Mouse (Mus musculus): ENCODE measurements around the gene Sult3a2. TPM values are rescaled to one million over a fixed set of nuclear protein-coding genes. Genes with fewer than 3 reads are reported as not detected.

Sult3a2 gene
- polyA plus RNA-seq (2012; ENCODE audit: low replicate concordance): not detected in 2 replicates

DNA sequence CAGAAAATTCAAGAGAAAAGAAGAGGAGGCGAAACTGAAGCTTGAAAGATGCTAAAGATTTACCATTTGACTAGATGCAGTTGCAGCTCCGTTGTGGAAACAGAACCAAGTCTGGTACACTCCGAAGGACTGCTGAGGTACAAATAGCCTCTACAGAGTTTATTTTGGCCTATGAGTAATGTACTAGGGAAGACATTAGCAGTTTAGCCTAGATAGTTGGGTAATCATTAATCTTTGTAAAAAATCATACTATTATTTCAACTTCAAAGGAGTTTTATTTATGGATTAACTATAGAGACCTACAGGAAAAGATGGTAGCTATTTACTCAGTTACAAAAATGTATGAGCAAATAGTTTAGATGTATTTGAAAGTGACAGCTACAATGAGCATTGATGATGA is at the start of gene Sult3a2:
TSS of gene Sult3a2 (minus strand) at position 101 of the 400 bp plus-strand sequence.

Other genes with a start within 250 kb of the Sult3a2 start
- not detected in 2 replicates for gene Clvs2, start 161.9 kb downstream of the Sult3a2 start, polyA plus RNA-seq (2012; ENCODE audit: low replicate concordance)
- not detected in 2 replicates for gene Sult3a1, start 71.0 kb upstream of the Sult3a2 start, polyA plus RNA-seq (2012; ENCODE audit: low replicate concordance)
- not detected in 2 replicates for gene Rsph4a, start 118.4 kb upstream of the Sult3a2 start, polyA plus RNA-seq (2012; ENCODE audit: low replicate concordance)
- 1.3 and 2.7 TPM in 2 replicates for gene Zup1, start 164.6 kb upstream of the Sult3a2 start, polyA plus RNA-seq (2012; ENCODE audit: low replicate concordance)
- gene Rwdd1, start 232.9 kb upstream of the Sult3a2 start, polyA plus RNA-seq (2012; ENCODE audit: low replicate concordance): 118 and 123 TPM in 2 replicates

All from leukemia stem cell, adult 10-12 weeks (primary cell).